In the genomic region with DNA sequence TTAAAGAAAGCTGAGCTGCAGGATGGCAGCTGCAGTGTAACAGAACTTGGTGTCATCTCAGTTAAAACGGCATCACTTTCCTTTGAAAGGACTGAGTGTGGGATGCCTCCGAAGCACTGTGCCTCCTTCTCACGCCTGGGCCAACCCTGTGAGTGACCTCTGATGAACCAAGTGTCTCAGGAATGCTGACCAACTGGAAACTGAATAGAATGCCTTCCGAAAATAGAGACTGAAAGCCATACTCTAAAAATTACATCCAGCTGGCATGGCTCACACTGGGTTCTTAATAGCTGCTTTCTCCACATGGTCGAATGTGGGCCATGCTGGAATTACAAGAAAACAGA, we compare ENCODE assay signal across 19 mouse cellular contexts.
DNase-seq lines count a peak whose midpoint lies in the region; ATAC-seq and TF ChIP-seq lines count a peak whose summit lies in the region.
"Had no signal": no experiment of that assay in that cellular context is flagged by ENCODE, and none has a peak within 500 bp of the region (broad histone marks: within the 10 kb centered on the region; RNA-seq: fewer than 3 reads in every experiment).

No protein-coding gene starts in this region.

- ATAC-seq in hindbrain, embryonic 13.5 days (ENCODE audit: low FRiP score) = no peak
- ATAC-seq in megakaryocyte-erythroid progenitor cell, adult 5-6 weeks (replicated peaks; ENCODE audit: low FRiP score, low TSS enrichment, poor library complexity, severe bottlenecking) = no peak
- ATAC-seq: forebrain, postnatal 0 days; intestine, embryonic 16.5 days had no signal

- no peaks in the 10 kb centered on the region for H3K36me3 ChIP-seq in heart, embryonic 10.5 days
- H3K36me3 ChIP-seq in hindbrain, embryonic 13.5 days = no peaks in the 10 kb centered on the region
- H3K36me3 ChIP-seq: G1E; hindbrain, embryonic 10.5 days; lung, embryonic 15.5 days; neural tube, embryonic 15.5 days had no signal

- no peaks in the 10 kb centered on the region for H3K27me3 ChIP-seq in heart, embryonic 10.5 days (ENCODE audit: insufficient read depth, poor library complexity, severe bottlenecking)
- no peaks in the 10 kb centered on the region for H3K27me3 ChIP-seq in hindbrain, embryonic 13.5 days
- H3K27me3 ChIP-seq: lung, embryonic 15.5 days; megakaryocyte, embryonic 14.5 days; neural tube, embryonic 15.5 days had no signal

- no peak for TF ChIP-seq CTCF in layer of hippocampus, adult 2 months (conservative IDR thresholded peaks at IDR 0.05)
- TF ChIP-seq CTCF in gastrocnemius, adult 2 months (IDR thresholded peaks at IDR 0.05) = no peak

- intact Hi-C loops in gastrocnemius, adult 2 months (cut with DNase I) = loop anchor here (10.0 kb wide), 1 partner anchor 120 kb away; a partner anchor contains a TSS

- peak overlapping the region; percentile 32; the same call in 1 of the 2 replicates for H3K27ac ChIP-seq in layer of hippocampus, adult 2 months
- peak overlapping the region; percentile 78 for H3K27ac ChIP-seq in gastrocnemius, adult 2 months
- H3K27ac ChIP-seq in heart, embryonic 10.5 days = no peak overlapping the region; the same call in 1 of the 2 replicates
- no peak overlapping the region for H3K27ac ChIP-seq in hindbrain, embryonic 13.5 days
- H3K27ac ChIP-seq: hindbrain, embryonic 10.5 days; left cerebral cortex, adult 2 months; lung, embryonic 15.5 days; neural tube, embryonic 15.5 days had no signal

- no peak overlapping the region for H3K9ac ChIP-seq in hindbrain, embryonic 13.5 days
- H3K9ac ChIP-seq: forebrain, postnatal 0 days; lung, embryonic 15.5 days; neural tube, embryonic 15.5 days had no signal

- H3K4me2 ChIP-seq in hindbrain, embryonic 13.5 days = no peak overlapping the region
- H3K4me2 ChIP-seq: lung, embryonic 15.5 days; neural tube, embryonic 15.5 days had no signal

- peaks cover 7% of the 10 kb centered on the region; the same call in 1 of the 2 replicates for H3K4me1 ChIP-seq in heart, embryonic 10.5 days
- no peaks in the 10 kb centered on the region for H3K4me1 ChIP-seq in hindbrain, embryonic 13.5 days (replicated peaks)
- H3K4me1 ChIP-seq: hindbrain, embryonic 10.5 days; lung, embryonic 15.5 days; megakaryocyte, embryonic 14.5 days; neural tube, embryonic 15.5 days had no signal

- H3K9me3 ChIP-seq in heart, embryonic 10.5 days = no peaks in the 10 kb centered on the region
- H3K9me3 ChIP-seq in hindbrain, embryonic 13.5 days = no peaks in the 10 kb centered on the region
- H3K9me3 ChIP-seq: G1E; hindbrain, embryonic 10.5 days; lung, embryonic 15.5 days; megakaryocyte, embryonic 14.5 days; neural tube, embryonic 15.5 days had no signal

- no peak for DNase-seq in layer of hippocampus, adult 2 months (ENCODE audit: low spot score in 2 of 2)
- no peak for DNase-seq in layer of hippocampus, adult 9-11 months
- peak; percentile 74 for DNase-seq in gastrocnemius, adult 2 months
- peak; percentile 77 for DNase-seq in heart, embryonic 10.5 days (ENCODE audit: low spot score)
- DNase-seq in heart, postnatal 4 days = peak; percentile 20
- DNase-seq in layer of hippocampus, adult 9-10 months (ENCODE audit: low spot score) = no peak
- DNase-seq: adrenal gland, postnatal 25 days; forebrain, postnatal 0 days; liver had no signal

- 36% methylated on average over 5 of the region's 5 CpGs for WGBS in heart, embryonic 10.5 days
- WGBS in hindbrain, embryonic 13.5 days = 81% methylated on average over 5 of the region's 5 CpGs

- no peak overlapping the region for H3K4me3 ChIP-seq in layer of hippocampus, adult 2 months
- H3K4me3 ChIP-seq in gastrocnemius, adult 2 months = no peak overlapping the region
- H3K4me3 ChIP-seq in heart, embryonic 10.5 days = no peak overlapping the region
- no peak overlapping the region for H3K4me3 ChIP-seq in hindbrain, embryonic 13.5 days
- H3K4me3 ChIP-seq: erythroblast, embryonic 14.5 days; hindbrain, embryonic 10.5 days; left cerebral cortex, adult 2 months; lung, embryonic 15.5 days; megakaryocyte, embryonic 14.5 days; neural tube, embryonic 15.5 days had no signal

Comparison
In these comparisons a context has a peak if more than half of its experiments do, and no peak if none do; other contexts are left out.
1. DNase-seq: peak in gastrocnemius, adult 2 months (single experiment), heart, embryonic 10.5 days (single experiment) and heart, postnatal 4 days (single experiment); none in layer of hippocampus, adult 2 months (0 of 2), layer of hippocampus, adult 9-11 months (single experiment) and layer of hippocampus, adult 9-10 months (single experiment).
2. H3K27ac ChIP-seq: peak in layer of hippocampus, adult 2 months (single experiment) and gastrocnemius, adult 2 months (single experiment); none in heart, embryonic 10.5 days (single experiment) and hindbrain, embryonic 13.5 days (single experiment).